Mouse (Mus musculus): ENCODE measurements around the gene Adam33.

DNA sequence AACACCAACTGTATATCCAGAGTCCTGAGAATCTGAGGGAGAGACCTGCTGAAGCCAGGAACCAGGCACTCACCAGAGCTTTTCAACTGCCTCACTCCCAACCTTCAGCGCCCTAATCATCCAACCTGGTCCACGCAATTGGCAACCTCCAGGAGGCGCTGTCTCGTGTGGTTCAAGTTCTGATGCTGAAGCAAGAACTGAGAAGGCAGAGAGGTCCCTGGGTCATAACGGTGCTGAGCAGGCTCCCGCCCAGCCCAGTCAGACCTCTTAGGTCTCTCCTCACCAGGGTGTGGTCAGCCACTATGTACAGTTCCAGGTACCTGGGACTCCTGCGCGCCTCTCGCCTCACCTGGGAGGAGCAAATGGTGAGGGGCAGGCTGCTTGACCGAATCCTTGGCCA is 8.0 kb downstream of the Adam33 start:
- TF ChIP-seq POLR2A (IDR thresholded peaks at IDR 0.05; ENCODE audit: insufficient read depth, low read depth, low read length), result no peak
- peak; percentile 70 for TF ChIP-seq CTCF (IDR thresholded peaks at IDR 0.05)
